Mouse (Mus musculus) neural tube, embryonic 15.5 days (tissue): ENCODE measurements at regions not wholly inside any gene's neighbourhood (a gene's known extent, or its start where the extent isn't known, plus 50 kb on each side); places are given as distances from the start of the nearest gene placed in this dataset.

ENCODE experiments used
- ATAC-seq: fragments of 200-750 bp; cut with Nextera tagmentation; 2 replicates; pipeline ENCODE4 v1.8.0; 2017; ENCODE audit warnings: mild to moderate bottlenecking, moderate TSS enrichment, moderate library complexity; ENCODE audit not compliant: low FRiP score
- H3K27ac ChIP-seq: fragments of 300-500 bp; sonication (generic); replicated peaks from 2 replicates; pipeline ENCODE4 v1.5.1; 2015; ENCODE audit warnings: mild to moderate bottlenecking, inconsistent platforms
- H3K27me3 ChIP-seq: fragments of 300-500 bp; sonication (generic); replicated peaks from 2 replicates; pipeline ENCODE4 v1.6.1; 2015; ENCODE audit warnings: inconsistent platforms
- H3K36me3 ChIP-seq: fragments of 300-500 bp; sonication (generic); 2 replicates; pipeline ENCODE4 v1.6.1; 2015; ENCODE audit warnings: inconsistent platforms
- H3K4me1 ChIP-seq: fragments of 300-500 bp; sonication (generic); 2 replicates; pipeline ENCODE4 v1.6.1; 2015; ENCODE audit warnings: inconsistent platforms
- H3K4me2 ChIP-seq: fragments of 300-500 bp; sonication (generic); 2 replicates; pipeline ENCODE4 v1.6.1; 2015; ENCODE audit warnings: inconsistent platforms, mild to moderate bottlenecking, moderate library complexity
- H3K4me3 ChIP-seq: fragments of 300-500 bp; sonication (generic); replicated peaks from 2 replicates; pipeline ENCODE4 v1.5.1; 2015; ENCODE audit warnings: mild to moderate bottlenecking, inconsistent platforms
- H3K9ac ChIP-seq: fragments of 300-500 bp; sonication (generic); replicated peaks from 2 replicates; pipeline ENCODE4 v1.6.1; 2015; ENCODE audit warnings: mild to moderate bottlenecking, inconsistent platforms
- H3K9me3 ChIP-seq: fragments of 300-500 bp; sonication (generic); replicated peaks from 2 replicates; pipeline ENCODE4 v1.6.1; 2016; ENCODE audit warnings: inconsistent platforms
- WGBS: fragments of 180-500 bp; shearing (Covaris S2); methylation state at CpG from one replicate; pipeline ENCODE4 v1.1.7; 2015; ENCODE audit warnings: mixed read lengths; 5-methylcytosine and 5-hydroxymethylcytosine counted together

DNA sequence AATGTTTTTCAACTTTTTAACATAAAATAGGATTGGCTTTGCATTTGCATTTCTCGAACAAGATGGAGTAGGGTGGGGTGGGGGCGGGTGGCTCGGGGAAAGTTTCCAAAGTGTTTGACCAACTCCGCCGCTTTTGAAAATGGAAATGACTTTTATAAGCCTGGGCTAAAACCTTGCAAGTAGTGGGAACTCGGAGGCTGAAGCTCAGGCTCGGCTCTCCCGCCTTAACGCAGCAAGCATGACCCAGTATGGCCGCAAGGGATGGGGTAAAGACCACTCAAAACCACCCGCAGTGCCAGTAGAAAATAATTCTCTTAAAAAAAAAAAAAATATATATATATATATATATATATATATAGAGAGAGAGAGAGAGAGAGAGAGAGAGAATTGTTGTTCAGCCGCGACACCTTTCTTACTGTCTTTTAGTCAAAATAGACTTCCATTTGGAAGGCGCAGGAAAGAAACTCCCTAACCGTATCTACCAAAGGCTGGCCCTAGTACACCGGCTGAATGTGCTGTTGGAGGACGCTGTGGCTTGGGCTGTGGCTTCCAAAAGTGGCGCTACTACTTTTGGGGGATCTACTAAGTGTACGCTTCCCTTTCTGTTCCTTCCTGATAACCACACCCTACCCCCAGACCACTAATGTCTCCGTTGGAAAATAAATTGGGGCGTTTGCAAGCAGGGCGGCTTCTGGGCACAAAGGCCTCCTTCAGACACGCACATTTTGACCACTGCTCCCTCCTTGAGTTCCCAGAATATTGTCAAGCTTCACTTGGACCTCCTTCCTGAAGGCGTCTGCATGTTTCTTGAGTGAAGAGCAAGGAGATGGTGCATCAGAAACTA, 126.2 kb downstream of the Nkx6-1 start:
- Histone ChIP-seq H3K27me3 (peaks cover 89% of the 10 kb centered on the region), H3K9me3 (no peaks in the 10 kb centered on the region), H3K4me2 (peak overlapping the region; percentile 42), H3K27ac (no peak overlapping the region), H3K9ac (no peak overlapping the region), H3K4me3 (no peak overlapping the region), H3K36me3 (no peaks in the 10 kb centered on the region), H3K4me1 (peaks cover 17% of the 10 kb centered on the region)
- ATAC-seq: no peak
- WGBS: 4% methylated on average over 24 of the region's 24 CpGs

DNA sequence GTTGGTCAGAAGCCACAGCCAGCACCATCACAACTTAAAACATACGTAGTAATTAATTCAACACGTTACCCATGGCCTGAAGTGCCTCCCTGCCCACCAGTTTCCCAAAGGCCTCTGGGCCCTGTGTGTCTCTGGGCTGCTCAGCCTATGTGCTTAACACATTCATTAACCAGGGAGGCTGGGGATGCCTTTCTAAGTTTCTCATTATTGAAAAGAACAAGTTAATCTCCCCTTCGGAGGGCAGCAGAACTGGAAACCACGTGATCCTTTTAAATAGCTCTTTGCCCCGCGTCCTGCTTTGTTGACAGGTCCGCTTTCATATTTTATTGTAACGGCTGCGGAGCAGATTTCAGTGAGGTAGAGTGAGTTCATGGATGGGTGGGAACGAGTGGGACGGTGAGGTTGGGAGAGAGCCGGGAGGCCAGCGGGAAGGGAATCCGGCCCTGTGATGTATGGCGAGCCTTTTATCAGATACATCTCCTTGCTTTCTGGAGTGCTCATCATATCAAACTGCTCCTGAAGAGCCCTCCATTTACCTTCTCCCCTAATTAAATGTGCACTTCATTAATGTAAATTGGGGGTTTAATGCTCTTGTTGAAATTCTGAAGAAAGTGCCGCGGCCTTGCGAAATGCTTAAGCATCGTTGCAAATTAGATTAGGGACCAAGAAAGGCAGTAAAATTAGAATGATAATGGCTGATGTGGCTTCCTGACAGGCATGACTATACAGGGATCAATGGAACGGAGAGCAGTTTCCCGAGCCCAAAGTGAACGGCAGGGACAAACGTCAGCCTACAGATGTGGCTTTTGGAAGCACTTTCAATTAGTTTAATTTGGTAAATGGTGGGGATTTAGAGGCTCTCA, 127.0 kb downstream of the Nkx6-1 start:
- Histone ChIP-seq H3K27me3 (peaks cover 89% of the 10 kb centered on the region), H3K4me3 (0 out of 2 replicates have a peak overlapping the region, but pooled peaks have one; percentile 1), H3K4me1 (peaks cover 17% of the 10 kb centered on the region), H3K27ac (no peak overlapping the region), H3K4me2 (peak overlapping the region; percentile 42), H3K9me3 (no peaks in the 10 kb centered on the region), H3K36me3 (no peaks in the 10 kb centered on the region), H3K9ac (no peak overlapping the region)
- 2% methylated on average over 23 of the region's 23 CpGs for WGBS
- no peak for ATAC-seq

DNA sequence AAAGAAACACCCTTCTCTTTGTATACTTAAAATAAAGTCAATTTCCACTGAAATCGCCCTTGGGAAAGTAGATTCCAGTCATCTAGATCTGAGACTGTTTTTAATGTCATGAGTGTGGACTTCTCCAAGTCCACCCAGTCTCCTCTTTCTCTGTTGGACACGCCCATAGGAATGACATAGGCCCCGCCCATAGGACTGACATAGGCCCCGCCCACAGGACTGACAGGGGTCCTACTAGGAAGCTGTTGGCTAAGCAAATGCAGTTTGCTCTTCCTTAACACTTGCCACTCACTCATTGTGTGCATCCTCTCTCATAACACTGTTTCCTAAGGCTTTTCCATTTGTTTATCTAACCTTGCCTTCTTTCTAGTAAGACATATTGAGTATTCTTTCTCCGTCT, 129.3 kb downstream of the Nkx6-1 start:
- no peak overlapping the region for H3K9ac ChIP-seq
- ATAC-seq: no peak
- no peaks in the 10 kb centered on the region for H3K9me3 ChIP-seq
- no peak overlapping the region for H3K4me2 ChIP-seq
- no peaks in the 10 kb centered on the region for H3K36me3 ChIP-seq
- H3K27ac ChIP-seq: no peak overlapping the region
- peaks cover 17% of the 10 kb centered on the region for H3K4me1 ChIP-seq
- H3K27me3 ChIP-seq: peaks cover 90% of the 10 kb centered on the region
- H3K4me3 ChIP-seq: no peak overlapping the region
- 75% methylated on average over 5 of the region's 5 CpGs for WGBS

DNA sequence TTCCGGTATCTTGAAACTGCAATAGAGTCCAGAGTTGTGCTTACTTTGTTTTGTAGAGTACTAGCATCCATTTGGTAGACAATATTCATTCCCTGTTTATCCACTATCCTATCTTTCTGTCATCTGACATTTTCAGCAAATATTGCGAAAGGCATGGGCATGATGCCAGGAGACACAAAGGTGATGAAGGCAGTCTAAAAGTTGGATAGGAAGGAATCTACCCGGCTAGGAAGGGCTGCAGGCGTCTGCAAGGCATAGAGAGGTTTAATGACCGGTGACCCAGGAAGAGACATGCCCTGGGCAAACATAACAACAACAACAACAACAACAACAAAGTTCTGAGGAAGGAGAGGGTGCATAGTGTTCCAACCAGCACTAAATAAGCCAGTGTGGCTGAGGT, 139.4 kb downstream of the Nkx6-1 start:
- Histone ChIP-seq H3K27ac (no peak overlapping the region), H3K36me3 (no peaks in the 10 kb centered on the region), H3K4me2 (no peak overlapping the region), H3K4me3 (no peak overlapping the region), H3K9me3 (no peaks in the 10 kb centered on the region), H3K4me1 (peaks cover 28% of the 10 kb centered on the region), H3K9ac (no peak overlapping the region), H3K27me3 (peaks cover 99% of the 10 kb centered on the region)
- WGBS: 63% methylated on average over 5 of the region's 5 CpGs
- ATAC-seq: no peak

DNA sequence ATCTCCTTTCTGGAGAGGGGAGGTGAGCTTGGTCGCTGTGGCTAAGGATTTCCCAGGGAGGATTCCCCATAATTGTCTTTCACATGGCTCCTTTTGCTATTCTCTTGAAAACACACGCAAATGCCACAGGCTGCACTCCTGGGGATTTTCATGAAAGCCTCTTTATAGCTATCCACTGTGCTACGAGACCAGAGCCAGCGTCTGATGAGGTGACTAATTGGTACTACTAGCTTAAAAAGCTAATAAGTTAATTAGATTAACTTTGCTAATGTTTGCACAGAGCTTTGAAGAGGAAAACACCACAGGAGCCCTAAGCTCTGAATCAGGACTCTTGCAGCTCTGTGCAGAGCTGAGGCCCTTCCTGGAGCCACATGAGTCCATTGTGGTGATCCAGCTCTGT, 140.1 kb downstream of the Nkx6-1 start:
- 7% methylated on average over 4 of the region's 4 CpGs for WGBS
- no peak for ATAC-seq
- H3K27ac ChIP-seq: no peak overlapping the region

DNA sequence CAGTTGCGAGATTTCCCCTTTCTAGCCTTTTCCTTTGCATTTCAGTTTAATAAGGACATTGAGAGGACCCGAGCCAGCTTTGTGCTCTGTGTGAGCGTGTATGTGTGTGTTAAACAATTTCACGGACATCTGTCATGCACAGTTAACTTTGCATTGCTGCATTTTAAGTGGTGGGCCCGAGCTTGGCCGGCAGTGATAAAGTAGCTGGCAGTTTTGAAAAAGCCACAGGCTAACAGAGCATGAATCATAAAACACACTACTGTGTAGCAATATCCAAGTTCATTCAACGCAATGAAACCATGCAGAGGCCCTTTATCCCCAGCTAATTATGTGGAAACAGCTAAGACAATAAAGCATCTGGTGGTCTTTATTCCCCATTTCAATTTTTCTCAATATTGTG, 140.9 kb downstream of the Nkx6-1 start:
- WGBS: 9% methylated on average over 7 of the region's 7 CpGs
- peaks cover 28% of the 10 kb centered on the region for H3K4me1 ChIP-seq
- H3K9ac ChIP-seq: no peak overlapping the region
- no peaks in the 10 kb centered on the region for H3K9me3 ChIP-seq
- H3K4me2 ChIP-seq: peak overlapping the region; percentile 30
- ATAC-seq: peak; percentile 24; the same call in 1 of the 2 replicates
- no peaks in the 10 kb centered on the region for H3K36me3 ChIP-seq
- H3K27ac ChIP-seq: no peak overlapping the region
- no peak overlapping the region for H3K4me3 ChIP-seq
- peaks cover 96% of the 10 kb centered on the region for H3K27me3 ChIP-seq

More for the DNA sequence above, 140.1 kb downstream of the Nkx6-1 start:
- no peak overlapping the region for H3K9ac ChIP-seq
- peaks cover 96% of the 10 kb centered on the region for H3K27me3 ChIP-seq
- H3K9me3 ChIP-seq: no peaks in the 10 kb centered on the region
- peaks cover 28% of the 10 kb centered on the region for H3K4me1 ChIP-seq
- no peaks in the 10 kb centered on the region for H3K36me3 ChIP-seq
- no peak overlapping the region for H3K4me3 ChIP-seq
- H3K4me2 ChIP-seq: no peak overlapping the region

DNA sequence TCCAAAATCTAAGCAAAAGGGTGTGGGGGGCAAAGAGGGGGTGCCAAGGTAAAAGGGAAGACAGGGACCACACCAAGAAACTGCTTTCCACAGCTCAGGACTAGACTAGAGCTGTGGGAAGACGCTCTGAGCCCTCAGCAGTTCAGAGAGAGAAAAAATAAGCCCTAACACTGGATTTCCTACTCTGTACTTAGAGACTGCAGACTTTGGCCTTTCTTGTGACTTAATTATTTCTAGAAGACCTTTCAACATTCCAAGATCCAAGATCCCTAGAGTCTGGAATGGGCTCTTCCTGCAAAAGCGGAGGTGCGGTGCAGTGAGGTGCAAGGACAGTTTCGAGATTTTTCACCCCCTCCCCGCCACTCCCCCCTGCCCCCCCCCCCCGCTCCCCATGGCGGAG, 141.3 kb downstream of the Nkx6-1 start:
- peaks cover 95% of the 10 kb centered on the region for H3K27me3 ChIP-seq
- no peaks in the 10 kb centered on the region for H3K9me3 ChIP-seq
- peaks cover 28% of the 10 kb centered on the region for H3K4me1 ChIP-seq
- no peak overlapping the region for H3K27ac ChIP-seq
- H3K4me3 ChIP-seq: no peak overlapping the region
- H3K36me3 ChIP-seq: no peaks in the 10 kb centered on the region
- peak overlapping the region; percentile 30 for H3K4me2 ChIP-seq
- 14% methylated on average over 6 of the region's 7 CpGs for WGBS
- no peak overlapping the region for H3K9ac ChIP-seq
- no peak for ATAC-seq

DNA sequence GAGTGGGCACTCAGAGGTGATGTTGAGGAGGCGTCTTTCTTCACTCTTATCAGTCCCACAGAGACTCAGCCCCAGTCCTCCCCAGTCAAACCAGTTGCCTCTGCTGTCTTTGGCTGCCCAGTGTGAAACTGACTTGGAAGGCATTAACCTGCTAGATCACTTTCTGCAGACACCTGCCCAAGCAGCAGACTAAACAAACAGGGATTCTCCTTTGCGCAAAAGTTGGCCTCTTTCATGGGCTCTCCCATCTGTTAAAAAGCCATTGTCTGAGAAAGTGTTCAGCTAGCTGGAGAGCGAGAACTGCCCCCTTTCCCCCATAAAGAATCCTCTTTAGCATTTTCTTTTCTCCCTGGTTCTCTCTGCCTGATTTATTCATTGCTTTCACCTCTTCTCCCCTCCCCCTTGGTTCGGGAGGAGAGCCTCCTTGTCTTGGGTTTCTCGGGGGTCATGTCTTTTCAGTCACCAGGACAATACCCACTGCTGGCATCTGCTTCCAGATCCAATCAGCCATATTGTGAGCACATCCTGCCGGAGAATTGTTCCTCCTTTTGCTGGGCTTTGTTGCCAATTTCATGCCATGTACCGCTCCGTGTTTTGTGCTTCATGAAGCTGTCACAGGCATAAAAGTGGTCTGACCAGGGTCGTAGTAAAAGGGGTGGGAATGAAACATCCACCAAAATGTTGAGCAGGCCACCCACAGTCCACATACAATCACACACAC, 143.7 kb downstream of the Nkx6-1 start:
- peaks cover 28% of the 10 kb centered on the region for H3K4me1 ChIP-seq
- H3K27ac ChIP-seq: no peak overlapping the region
- peaks cover 90% of the 10 kb centered on the region for H3K27me3 ChIP-seq
- H3K36me3 ChIP-seq: no peaks in the 10 kb centered on the region
- ATAC-seq: no peak
- no peak overlapping the region for H3K4me2 ChIP-seq
- H3K4me3 ChIP-seq: no peak overlapping the region
- WGBS: 10% methylated on average over 9 of the region's 9 CpGs
- no peak overlapping the region for H3K9ac ChIP-seq
- H3K9me3 ChIP-seq: no peaks in the 10 kb centered on the region

DNA sequence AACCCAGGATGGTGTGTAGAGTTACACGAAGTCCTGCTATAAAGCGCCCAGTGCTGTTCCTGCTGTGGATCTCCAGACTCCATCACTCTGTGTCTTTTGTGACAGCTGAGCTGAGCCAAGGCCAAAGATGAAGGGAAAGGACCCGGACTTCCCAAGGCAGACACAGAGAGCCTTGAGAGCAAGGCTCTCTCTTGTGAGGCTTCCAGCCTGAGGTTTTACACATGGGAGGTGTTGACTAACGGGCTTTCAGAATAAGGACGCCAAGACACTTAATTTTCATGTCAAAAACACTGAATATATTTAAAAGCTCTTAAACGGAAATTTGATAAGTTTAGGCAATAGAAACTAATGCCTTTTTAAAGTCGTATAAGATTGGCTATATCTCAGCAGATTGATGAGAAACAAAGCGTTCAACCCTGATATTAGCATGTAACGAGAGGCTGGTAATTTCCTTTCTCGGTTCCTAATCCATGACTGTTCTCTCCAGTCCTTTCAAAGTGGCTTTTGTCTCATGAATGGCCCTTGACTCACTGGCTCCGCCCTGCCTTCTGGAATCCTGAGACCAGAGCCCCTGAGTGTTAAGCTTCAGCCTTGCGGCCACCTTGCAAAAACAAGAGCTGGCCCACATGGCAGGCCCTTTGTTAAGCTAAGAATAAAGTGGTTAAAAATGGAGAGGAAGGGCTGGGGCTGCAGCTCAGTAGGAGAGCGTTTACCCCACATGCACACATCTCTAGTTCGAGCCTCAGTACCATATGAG, 145.8 kb downstream of the Nkx6-1 start:
- Histone ChIP-seq H3K4me1 (peaks cover 18% of the 10 kb centered on the region), H3K4me3 (no peak overlapping the region), H3K27me3 (peaks cover 87% of the 10 kb centered on the region), H3K36me3 (no peaks in the 10 kb centered on the region), H3K9ac (no peak overlapping the region), H3K4me2 (no peak overlapping the region), H3K9me3 (no peaks in the 10 kb centered on the region), H3K27ac (no peak overlapping the region)
- ATAC-seq: no peak
- WGBS: 26% methylated on average over 14 of the region's 14 CpGs

DNA sequence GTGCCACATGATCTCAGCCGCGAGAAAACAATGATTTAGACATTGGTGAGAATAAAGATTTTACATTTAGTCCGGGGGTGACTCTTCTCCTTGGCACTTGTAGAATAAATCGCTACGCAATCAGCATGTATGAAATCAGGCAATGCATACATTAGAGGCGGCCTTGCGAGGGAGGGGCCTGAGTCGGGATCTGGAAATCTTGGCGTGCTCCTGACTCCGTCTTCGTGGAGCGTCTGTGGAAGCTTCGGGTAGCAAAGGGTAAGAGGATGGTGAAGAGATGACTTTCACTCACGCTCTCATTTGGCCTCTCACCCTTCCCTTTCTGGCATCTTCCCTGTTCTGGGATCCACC, 167.1 kb downstream of the Nkx6-1 start:
- Histone ChIP-seq H3K27ac (no peak overlapping the region), H3K9ac (no peak overlapping the region), H3K9me3 (no peaks in the 10 kb centered on the region), H3K4me1 (peaks cover 9% of the 10 kb centered on the region), H3K36me3 (no peaks in the 10 kb centered on the region), H3K4me2 (no peak overlapping the region), H3K4me3 (no peak overlapping the region), H3K27me3 (peaks cover 44% of the 10 kb centered on the region)
- ATAC-seq: no peak
- 82% methylated on average over 14 of the region's 14 CpGs for WGBS
